Mouse (Mus musculus) midbrain, embryonic 14.5 days (tissue): Measurements from ENCODE around the gene Hspe1. TPM values are rescaled to one million over a fixed set of nuclear protein-coding genes. Genes with fewer than 3 reads are reported as not detected.

Source experiments
- ATAC-seq: fragments of 200-750 bp; cut with Nextera tagmentation; 2 replicates; pipeline ENCODE4 v1.8.0; 2017; ENCODE audit warnings: moderate number of reproducible peaks, moderate library complexity; ENCODE audit not compliant: low FRiP score, low TSS enrichment
- DNase-seq: peaks from one replicate; pipeline ENCODE4 v3.0.0-alpha.2; 2015
- H3K27ac ChIP-seq: fragments of 300-500 bp; sonication (generic); replicated peaks from 2 replicates; pipeline ENCODE4 v1.5.1; 2014; ENCODE audit warnings: mild to moderate bottlenecking, low read depth, low read length, moderate library complexity
- H3K27me3 ChIP-seq: fragments of 300-500 bp; sonication (generic); 2 replicates; pipeline ENCODE4 v1.6.1; 2014; ENCODE audit warnings: low read length, control low read depth, mixed read lengths; ENCODE audit not compliant: control insufficient read depth, insufficient read depth
- H3K36me3 ChIP-seq: fragments of 300-500 bp; sonication (generic); 2 replicates; pipeline ENCODE4 v1.6.1; 2014; ENCODE audit warnings: low read length, control low read depth; ENCODE audit not compliant: control insufficient read depth, insufficient read depth
- H3K4me1 ChIP-seq: fragments of 300-500 bp; sonication (generic); 2 replicates; pipeline ENCODE4 v1.6.1; 2014; ENCODE audit warnings: mild to moderate bottlenecking, antibody characterized with exemption, low read length, control low read depth; ENCODE audit not compliant: control insufficient read depth, insufficient read depth
- H3K4me2 ChIP-seq: fragments of 300-500 bp; sonication (generic); 2 replicates; pipeline ENCODE4 v1.6.1; 2014; ENCODE audit warnings: mild to moderate bottlenecking, low read length, moderate library complexity
- H3K4me3 ChIP-seq: fragments of 300-500 bp; sonication (generic); replicated peaks from 2 replicates; pipeline ENCODE4 v1.5.1; 2014; ENCODE audit warnings: low read depth, low read length
- H3K9ac ChIP-seq: fragments of 300-500 bp; sonication (generic); replicated peaks from 2 replicates; pipeline ENCODE4 v1.6.1; 2014; ENCODE audit warnings: mild to moderate bottlenecking, low read length, moderate library complexity
- H3K9me3 ChIP-seq: fragments of 300-500 bp; sonication (generic); 2 replicates; pipeline ENCODE4 v1.6.1; 2016; ENCODE audit warnings: low read length, control low read depth, mixed read lengths; ENCODE audit not compliant: control insufficient read depth
- WGBS: fragments of 180-500 bp; shearing (Covaris S2); extraction: QIAGEN DNeasy Blood & Tissue Kit; methylation state at CpG from one replicate; pipeline ENCODE4 v1.1.7; 2014; 5-methylcytosine and 5-hydroxymethylcytosine counted together
- polyA plus RNA-seq: library from polyadenylated mRNA; unstranded; fragments of >200 nt; fragmentation: Nextera tagmentation; extraction: Ambion mirVana; gene quantifications from 2 replicates; pipeline ENCODE4 v1.2.1, GENCODE M21; 2014

Hspe1 gene
- polyA plus RNA-seq, 1 experiment from 2014 or later = 255 TPM

- no peak overlapping the region for H3K4me2 ChIP-seq
- DNase-seq = no peak
- H3K9ac ChIP-seq = no peak overlapping the region
- H3K36me3 ChIP-seq = peaks cover 14% of the 10 kb centered on the region
- H3K9me3 ChIP-seq = no peaks in the 10 kb centered on the region
- peaks cover 18% of the 10 kb centered on the region for H3K4me1 ChIP-seq
- no peak for ATAC-seq
- 100% methylated on average over 1 of the region's 1 CpGs for WGBS
- H3K4me3 ChIP-seq = no peak overlapping the region
- H3K27ac ChIP-seq = no peak overlapping the region
- H3K27me3 ChIP-seq = no peaks in the 10 kb centered on the region
Measured at GRCm38 (mm10) chr1:55135846-55136245, 47.9 kb downstream of the Hspe1 start.

Other genes with a start within 250 kb of the Hspe1 start
- gene Ankrd44, start 161.7 kb upstream of the Hspe1 start, polyA plus RNA-seq = 37.0 and 39.1 TPM in 2 replicates
- 339 and 395 TPM in 2 replicates for gene Sf3b1, start 60.7 kb upstream of the Hspe1 start, polyA plus RNA-seq
- 38.7 and 41.4 TPM in 2 replicates for gene Coq10b, start 35.4 kb upstream of the Hspe1 start, polyA plus RNA-seq
- gene Hspd1, start 111 bp downstream of the Hspe1 start, polyA plus RNA-seq = 207 and 232 TPM in 2 replicates
- gene Mob4, start 43.1 kb downstream of the Hspe1 start, polyA plus RNA-seq = 183 and 196 TPM in 2 replicates
- 8.7 and 9.5 TPM in 2 replicates for gene Rftn2, start 138.7 kb downstream of the Hspe1 start, polyA plus RNA-seq
- gene Mars2, start 149.0 kb downstream of the Hspe1 start, polyA plus RNA-seq = 4.1 and 4.4 TPM in 2 replicates